Mouse (Mus musculus) cerebellum, adult 11 months (tissue): ENCODE data around the gene Slc9a3.

Source experiments
- DNase-seq: peaks from one replicate; pipeline ENCODE4 v3.0.0; 2022

The Slc9a3 gene

GRCm38 (mm10) chr13:74145983-74146622, 24.8 kb downstream of the Slc9a3 start:
- DNase-seq: peak; percentile 35

DNA sequence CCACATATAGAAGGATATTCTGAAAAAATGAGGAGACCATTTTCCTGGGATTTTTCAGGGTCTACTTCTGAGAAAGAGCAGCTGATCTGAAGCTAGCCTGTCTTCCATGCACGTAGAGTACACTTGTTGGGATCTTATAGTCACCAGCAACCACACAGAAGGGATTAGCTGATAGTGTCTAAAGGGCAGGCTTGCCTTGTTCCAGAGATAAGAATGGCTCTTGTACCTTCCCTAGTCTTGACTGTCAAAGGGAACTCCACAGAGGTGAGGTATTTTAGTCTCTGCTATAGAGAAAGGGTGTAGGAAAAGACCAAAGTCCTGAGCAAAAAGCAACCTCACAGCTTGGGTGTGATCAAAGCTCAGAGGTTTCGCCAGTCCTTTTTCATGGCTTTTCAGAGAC, 26.1 kb downstream of the Slc9a3 start:
- no peak for DNase-seq

GRCm38 (mm10) chr13:74166348-74167056, 45.2 kb downstream of the Slc9a3 start:
- DNase-seq: peak; percentile 12

- DNase-seq: no peak
Measured at GRCm38 (mm10) chr13:74167057-74167413, 45.8 kb downstream of the Slc9a3 start.

DNA sequence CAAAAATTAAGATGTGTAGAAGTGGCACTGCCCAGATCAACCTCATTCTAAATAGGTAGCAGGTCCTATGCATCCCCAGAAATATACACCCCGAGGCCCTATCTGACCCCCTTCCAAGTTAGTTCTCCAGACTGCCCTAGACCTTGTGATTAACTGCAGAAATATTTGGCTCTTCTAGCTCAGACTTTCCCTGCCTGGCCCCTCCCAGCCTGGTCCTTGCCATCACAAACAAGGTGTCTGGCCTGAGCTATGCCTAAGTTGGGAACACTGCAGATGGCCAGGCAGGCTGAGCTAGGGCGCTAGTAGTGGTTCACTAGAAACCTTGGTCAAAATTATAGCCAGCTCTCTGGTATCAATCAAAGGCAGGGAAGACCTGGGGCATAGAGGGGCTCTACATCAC, 46.2 kb downstream of the Slc9a3 start:
- no peak for DNase-seq

GRCm38 (mm10) chr13:74169446-74170164, 48.3 kb downstream of the Slc9a3 start:
- no peak for DNase-seq

- DNase-seq: no peak
Measured at GRCm38 (mm10) chr13:74172036-74172435, 50.8 kb downstream of the Slc9a3 start.

DNA sequence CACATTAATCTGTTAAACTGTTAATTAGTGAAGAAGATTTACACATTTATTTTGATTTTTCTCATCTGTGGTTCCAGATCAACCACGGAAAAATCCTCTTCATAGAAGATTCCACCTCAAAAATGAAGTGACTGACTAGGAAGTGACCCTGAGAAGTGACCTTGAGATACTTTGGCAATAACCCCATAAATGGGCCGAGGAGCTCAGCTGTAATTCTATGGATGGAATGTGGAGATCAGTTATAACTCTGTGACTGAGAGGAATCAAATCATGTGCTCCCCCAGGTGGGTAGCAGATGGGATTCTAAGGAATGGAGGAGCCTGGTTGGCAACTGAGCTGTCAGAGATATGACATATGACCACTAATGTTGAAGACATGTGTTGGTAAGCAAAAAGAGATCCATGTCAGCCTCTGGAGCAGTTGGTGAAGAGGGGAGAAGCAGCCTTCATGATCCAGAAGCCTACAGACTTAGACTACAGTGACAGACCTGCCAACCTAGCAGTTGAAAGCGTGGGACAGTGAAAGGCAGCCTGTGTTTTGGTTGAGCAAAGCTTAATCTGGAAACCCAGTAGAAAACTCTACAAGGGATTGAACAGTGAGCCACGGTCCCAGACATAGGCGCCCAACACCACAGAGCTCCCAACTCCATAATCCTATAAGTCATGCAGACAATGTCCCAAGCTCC, 61.9 kb downstream of the Slc9a3 start:
- no peak for DNase-seq

DNA sequence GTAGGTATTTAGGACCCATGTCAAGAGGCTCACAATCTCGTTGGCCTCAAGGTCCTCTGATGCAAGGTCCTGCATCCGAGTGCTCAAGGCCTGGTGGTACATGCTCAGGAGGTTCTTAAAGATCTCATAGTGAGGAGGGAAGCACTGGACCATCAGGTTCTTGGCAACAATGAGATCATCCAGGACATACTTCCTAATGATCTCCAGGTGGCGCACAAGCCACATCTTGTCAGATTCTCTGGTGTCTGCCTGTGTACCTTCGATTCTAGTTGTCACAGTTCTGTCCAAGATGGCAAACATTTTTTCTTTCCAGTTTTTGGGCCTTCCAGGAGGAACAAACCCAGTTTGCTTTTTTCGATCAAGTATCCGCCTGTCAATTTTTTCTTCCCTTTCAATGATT, 71.4 kb downstream of the Slc9a3 start:
- DNase-seq: no peak

GRCm38 (mm10) chr13:74196451-74196850, 75.2 kb downstream of the Slc9a3 start:
- DNase-seq: no peak

- peak; percentile 86 for DNase-seq
Measured at GRCm38 (mm10) chr13:74208317-74208985, 87.2 kb downstream of the Slc9a3 start, which contains the start of gene Exoc3. Gene Exoc3, minus strand, starts transcription at chr13:74208732.

GRCm38 (mm10) chr13:74208986-74209345, 87.7 kb downstream of the Slc9a3 start:
- DNase-seq: peak; percentile 26

GRCm38 (mm10) chr13:74218441-74218840, 97.2 kb downstream of the Slc9a3 start:
- DNase-seq: no peak
